Mouse (Mus musculus): Measurements from ENCODE around the gene Slc9a3r1. TPM values are rescaled to one million over a fixed set of nuclear protein-coding genes. Genes with fewer than 3 reads are reported as not detected.

Gene Slc9a3r1
- polyA plus RNA-seq (2012; rRNA removed) (37.9 and 41.4 TPM in 2 replicates), polyA plus RNA-seq (2014; fragmentation: Nextera tagmentation; extraction: Ambion mirVana) (49.6 and 58.3 TPM in 2 replicates)

GRCm38 (mm10) chr11:115162832-115163480, at the start of gene Slc9a3r1:
Gene Slc9a3r1, plus strand, starts transcription at chr11:115163341.
- H3K36me3 ChIP-seq (replicated peaks; ENCODE audit: control insufficient read depth, insufficient read depth, low read depth) = no peaks in the 10 kb centered on the region

GRCm38 (mm10) chr11:115119409-115119808, 43.7 kb upstream of the Slc9a3r1 start:
- Histone ChIP-seq H3K4me3 (ENCODE audit: insufficient read depth in 1 of 2, low read depth in 2 of 2, low read length in 2 of 2) (no peak overlapping the region), H3K36me3 (replicated peaks; ENCODE audit: control insufficient read depth, insufficient read depth, low read depth) (no peaks in the 10 kb centered on the region), H3K27ac (no peak overlapping the region), H3K4me1 (replicated peaks; ENCODE audit: control insufficient read depth in 2 of 2, insufficient read depth in 2 of 2, low read length in 1 of 2) (no peaks in the 10 kb centered on the region), H3K9ac (replicated peaks) (no peak overlapping the region), H3K27me3 (ENCODE audit: control insufficient read depth, insufficient read depth, low read length) (no peaks in the 10 kb centered on the region), H3K4me2 (ENCODE audit: low read depth) (no peak overlapping the region), H3K9me3 (ENCODE audit: control insufficient read depth, low read length) (no peaks in the 10 kb centered on the region)
- TF ChIP-seq CTCF (IDR thresholded peaks at IDR 0.05; ENCODE audit: low read depth) (no peak), EP300 (IDR thresholded peaks at IDR 0.05; ENCODE audit: low read depth) (no peak)
- 37% methylated on average over 9 of the region's 9 CpGs for WGBS (ENCODE audit: insufficient replicate concordance)
- ATAC-seq (ENCODE audit: insufficient read depth) = no peak
- no peak for DNase-seq (ENCODE audit: low read depth in 3 of 3, low spot score in 3 of 3)

More at GRCm38 (mm10) chr11:115162832-115163480, at the start of gene Slc9a3r1:
- under 1% methylated on average over 47 of the region's 47 CpGs for WGBS (ENCODE audit: insufficient replicate concordance)
- peak within 1 kb of the TSS; percentile 90 for H3K4me2 ChIP-seq (ENCODE audit: low read depth)
- peaks cover 12 to 25% of the 10 kb centered on the region in 2 experiments for H3K4me1 ChIP-seq (replicated peaks; ENCODE audit: control insufficient read depth in 2 of 2, insufficient read depth in 2 of 2, low read length in 1 of 2)
- H3K4me3 ChIP-seq (ENCODE audit: insufficient read depth in 1 of 2, low read depth in 2 of 2, low read length in 2 of 2) = peak within 1 kb of the TSS; percentile 71 to 90
- H3K27me3 ChIP-seq (ENCODE audit: control insufficient read depth, insufficient read depth, low read length) = peaks cover 5% of the 10 kb centered on the region
- TF ChIP-seq EP300 (IDR thresholded peaks at IDR 0.05; ENCODE audit: low read depth) = no peak
- TF ChIP-seq CTCF (IDR thresholded peaks at IDR 0.05; ENCODE audit: low read depth) = no peak
- H3K27ac ChIP-seq = no peak within 1 kb of the TSS; the same call in none of the 2 replicates
- H3K9me3 ChIP-seq (ENCODE audit: control insufficient read depth, low read length) = no peaks in the 10 kb centered on the region
- ATAC-seq (ENCODE audit: insufficient read depth) (peak; percentile 93), DNase-seq (ENCODE audit: low read depth in 3 of 3, low spot score in 3 of 3) (peak; percentile 97)
- H3K9ac ChIP-seq (replicated peaks) = peak within 1 kb of the TSS; percentile 81

GRCm38 (mm10) chr11:115128483-115128882, 34.7 kb upstream of the Slc9a3r1 start:
- Histone ChIP-seq H3K36me3 (replicated peaks; ENCODE audit: control insufficient read depth, insufficient read depth, low read depth) (no peaks in the 10 kb centered on the region), H3K9me3 (ENCODE audit: control insufficient read depth, low read length) (no peaks in the 10 kb centered on the region), H3K9ac (replicated peaks) (no peak overlapping the region), H3K4me1 (replicated peaks; ENCODE audit: control insufficient read depth in 2 of 2, insufficient read depth in 2 of 2, low read length in 1 of 2) (no peaks in the 10 kb centered on the region; a peak in 1 of 4 replicates), H3K27ac (no peak overlapping the region), H3K27me3 (ENCODE audit: control insufficient read depth, insufficient read depth, low read length) (no peaks in the 10 kb centered on the region), H3K4me3 (ENCODE audit: insufficient read depth in 1 of 2, low read depth in 2 of 2, low read length in 2 of 2) (no peak overlapping the region), H3K4me2 (ENCODE audit: low read depth) (no peak overlapping the region)
- ATAC-seq (ENCODE audit: insufficient read depth) = no peak
- WGBS (ENCODE audit: insufficient replicate concordance) = 22% methylated on average over 4 of the region's 4 CpGs
- no peak for TF ChIP-seq EP300 (IDR thresholded peaks at IDR 0.05; ENCODE audit: low read depth)
- TF ChIP-seq CTCF (IDR thresholded peaks at IDR 0.05; ENCODE audit: low read depth) = no peak
- DNase-seq (ENCODE audit: low read depth in 3 of 3, low spot score in 3 of 3) = no peak

- WGBS (ENCODE audit: insufficient replicate concordance) = 64% methylated on average over 13 of the region's 13 CpGs
- peaks cover 0 to 2% of the 10 kb centered on the region in 2 experiments; a peak in 2 of 4 replicates for H3K4me1 ChIP-seq (replicated peaks; ENCODE audit: control insufficient read depth in 2 of 2, insufficient read depth in 2 of 2, low read length in 1 of 2)
These were observed 33.5 kb upstream of the Slc9a3r1 start for GRCm38 (mm10) chr11:115129508-115130126.

GRCm38 (mm10) chr11:115131768-115132381, 31.3 kb upstream of the Slc9a3r1 start:
- no peak overlapping the region for H3K4me3 ChIP-seq (ENCODE audit: insufficient read depth in 1 of 2, low read depth in 2 of 2, low read length in 2 of 2)
- TF ChIP-seq EP300 (IDR thresholded peaks at IDR 0.05; ENCODE audit: low read depth) (no peak), CTCF (IDR thresholded peaks at IDR 0.05; ENCODE audit: low read depth) (no peak)
- ATAC-seq (ENCODE audit: insufficient read depth) (no peak), DNase-seq (ENCODE audit: low read depth in 3 of 3, low spot score in 3 of 3) (no peak)
- H3K36me3 ChIP-seq (replicated peaks; ENCODE audit: control insufficient read depth, insufficient read depth, low read depth) = no peaks in the 10 kb centered on the region
- no peak overlapping the region for H3K9ac ChIP-seq (replicated peaks)
- no peak overlapping the region for H3K27ac ChIP-seq
- peaks cover 0 to 2% of the 10 kb centered on the region in 2 experiments; a peak in 3 of 4 replicates for H3K4me1 ChIP-seq (replicated peaks; ENCODE audit: control insufficient read depth in 2 of 2, insufficient read depth in 2 of 2, low read length in 1 of 2)
- WGBS (ENCODE audit: insufficient replicate concordance) = 63% methylated on average over 8 of the region's 8 CpGs
- H3K9me3 ChIP-seq (ENCODE audit: control insufficient read depth, low read length) = no peaks in the 10 kb centered on the region
- H3K4me2 ChIP-seq (ENCODE audit: low read depth) = no peak overlapping the region
- H3K27me3 ChIP-seq (ENCODE audit: control insufficient read depth, insufficient read depth, low read length) = no peaks in the 10 kb centered on the region

More at GRCm38 (mm10) chr11:115129508-115130126, 33.5 kb upstream of the Slc9a3r1 start:
- Histone ChIP-seq H3K27ac (no peak overlapping the region), H3K36me3 (replicated peaks; ENCODE audit: control insufficient read depth, insufficient read depth, low read depth) (no peaks in the 10 kb centered on the region), H3K4me3 (ENCODE audit: insufficient read depth in 1 of 2, low read depth in 2 of 2, low read length in 2 of 2) (no peak overlapping the region), H3K9me3 (ENCODE audit: control insufficient read depth, low read length) (no peaks in the 10 kb centered on the region), H3K9ac (replicated peaks) (no peak overlapping the region), H3K4me2 (ENCODE audit: low read depth) (no peak overlapping the region), H3K27me3 (ENCODE audit: control insufficient read depth, insufficient read depth, low read length) (no peaks in the 10 kb centered on the region)
- TF ChIP-seq CTCF (IDR thresholded peaks at IDR 0.05; ENCODE audit: low read depth) (no peak), EP300 (IDR thresholded peaks at IDR 0.05; ENCODE audit: low read depth) (no peak)
- DNase-seq (ENCODE audit: low read depth in 3 of 3, low spot score in 3 of 3) (no peak), ATAC-seq (ENCODE audit: insufficient read depth) (no peak)

Data from liver, embryonic 14.5 days (tissue).